Mouse (Mus musculus) testis, adult 2 months (tissue): Measurements from ENCODE around the gene Repin1. TPM values are rescaled to one million over a fixed set of nuclear protein-coding genes. Genes with fewer than 3 reads are reported as not detected.

Experiments used
- H3K27ac ChIP-seq: fragments of 200-500 bp; 2 replicates; pipeline ENCODE4 v1.5.1; 2012; ENCODE audit warnings: low read depth, low read length; ENCODE audit not compliant: control insufficient read depth, insufficient read depth
- H3K27me3 ChIP-seq: fragments of 200-500 bp; 2 replicates; pipeline ENCODE4 v1.6.1; 2012; ENCODE audit warnings: mild to moderate bottlenecking, low read length, moderate library complexity; ENCODE audit not compliant: control insufficient read depth, insufficient read depth
- H3K36me3 ChIP-seq: fragments of 200-500 bp; 2 replicates; pipeline ENCODE4 v1.6.1; 2012; ENCODE audit warnings: mild to moderate bottlenecking, low read length; ENCODE audit not compliant: control insufficient read depth, insufficient read depth
- H3K4me1 ChIP-seq: fragments of 200-500 bp; 2 replicates; pipeline ENCODE4 v1.6.1; 2012; ENCODE audit warnings: low read length; ENCODE audit not compliant: control insufficient read depth, insufficient read depth
- H3K4me3 ChIP-seq: fragments of 200-500 bp; 2 replicates; pipeline ENCODE4 v1.5.1; 2012; ENCODE audit warnings: low read depth, mild to moderate bottlenecking, low read length, moderate library complexity, mixed read lengths; ENCODE audit not compliant: control insufficient read depth
- CTCF ChIP-seq: fragments of 200-500 bp; IDR thresholded peaks from 2 replicates; pipeline ENCODE4 v1.5.1; 2012; ENCODE audit warnings: low read depth, mild to moderate bottlenecking, inconsistent platforms, low read length, moderate library complexity; ENCODE audit not compliant: control insufficient read depth, insufficient read depth, insufficient replicate concordance
- POLR2A ChIP-seq: fragments of 200-500 bp; IDR thresholded peaks from 2 replicates; pipeline ENCODE4 v1.6.1; 2012; ENCODE audit warnings: low read depth, mild to moderate bottlenecking, inconsistent platforms, low read length, moderate library complexity; ENCODE audit not compliant: control insufficient read depth
- polyA plus RNA-seq: library from polyadenylated mRNA; depleted of rRNA; stranded (reverse); fragments of >200 nt; gene quantifications from 2 replicates; pipeline ENCODE4 v1.2.3, GENCODE M21; 2012; rRNA removed

Gene Repin1
- polyA plus RNA-seq, 1 experiment, result 17.8 TPM

DNA sequence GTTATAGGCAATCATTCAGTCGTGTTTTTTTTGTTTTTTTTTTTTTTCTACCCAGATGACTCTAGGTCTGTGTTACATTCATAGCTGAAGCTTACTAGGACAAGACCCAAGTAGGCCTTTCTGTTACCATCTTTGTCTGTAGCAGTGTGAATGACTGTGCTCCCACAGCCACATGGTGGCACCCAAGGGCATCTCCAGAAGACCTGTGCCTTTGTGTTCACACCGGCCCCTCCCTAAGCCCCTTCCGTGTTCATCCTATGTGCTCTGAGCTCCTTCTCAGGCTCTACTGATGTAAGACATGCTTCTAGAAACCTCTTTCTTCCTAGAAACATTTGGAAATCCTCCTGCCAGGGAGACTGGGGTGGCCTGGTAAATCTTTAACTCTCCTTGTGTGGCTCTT lies 53.3 kb downstream of the Repin1 start, which contains the start of gene Gimap8:
Gene Gimap8 (plus strand): TSS at position 240 of the 400 bp plus-strand sequence.
- TF ChIP-seq POLR2A (no peak), CTCF (peak; percentile 19; the same call in 1 of the 2 replicates)
- Histone ChIP-seq H3K36me3 (no peaks in the 10 kb centered on the region), H3K4me1 (no peaks in the 10 kb centered on the region; the same call in 1 of the 2 replicates), H3K4me3 (no peak within 1 kb of the TSS), H3K27ac (no peak within 1 kb of the TSS), H3K27me3 (no peaks in the 10 kb centered on the region)

- Histone ChIP-seq H3K36me3 (no peaks in the 10 kb centered on the region), H3K27ac (no peak overlapping the region), H3K4me1 (no peaks in the 10 kb centered on the region; the same call in 1 of the 2 replicates), H3K4me3 (no peak overlapping the region), H3K27me3 (no peaks in the 10 kb centered on the region)
- TF ChIP-seq POLR2A (no peak), CTCF (no peak)
Measured at GRCm38 (mm10) chr6:48647611-48648010, 53.9 kb downstream of the Repin1 start.

Other genes with a start within 250 kb of the Repin1 start
- 54.8 and 60.1 TPM in 2 replicates for gene Krba1, start 198.3 kb upstream of the Repin1 start, polyA plus RNA-seq
- gene Zfp467, start 148.1 kb upstream of the Repin1 start, polyA plus RNA-seq, result 1.4 and 1.8 TPM in 2 replicates
- gene Sspo, start 145.7 kb upstream of the Repin1 start, polyA plus RNA-seq, result 1.6 and 2.1 TPM in 2 replicates
- gene Atp6v0e2, start 56.3 kb upstream of the Repin1 start, polyA plus RNA-seq, result 18.7 and 20.4 TPM in 2 replicates
- 54.3 and 54.4 TPM in 2 replicates for gene Lrrc61, start 39.1 kb upstream of the Repin1 start, polyA plus RNA-seq
- gene Rarres2, start 21.1 kb upstream of the Repin1 start, polyA plus RNA-seq, result 10.5 and 11.0 TPM in 2 replicates
- not detected in 2 replicates for gene Gm45021, start 4.3 kb upstream of the Repin1 start, polyA plus RNA-seq
- not detected in 2 replicates for gene Gm44965, start 58 bp downstream of the Repin1 start, polyA plus RNA-seq
- gene Zfp775, start 8.2 kb downstream of the Repin1 start, polyA plus RNA-seq, result 1.8 and 1.9 TPM in 2 replicates
- gene AI854703, start 32.9 kb downstream of the Repin1 start, polyA plus RNA-seq, result 0.31 TPM in 2 replicates
- 0.13 and 0.21 TPM in 2 replicates for gene Gimap8, start 53.4 kb downstream of the Repin1 start, polyA plus RNA-seq
- 0.19 TPM in 1 of 2 replicates, not detected in the other for gene Gimap9, start 82.2 kb downstream of the Repin1 start, polyA plus RNA-seq
- 0.38 and 0.53 TPM in 2 replicates for gene Gimap4, start 90.7 kb downstream of the Repin1 start, polyA plus RNA-seq
- gene Gimap6, start 114.3 kb downstream of the Repin1 start, polyA plus RNA-seq, result 0.46 and 0.57 TPM in 2 replicates
- gene Gm28053, start 124.7 kb downstream of the Repin1 start, polyA plus RNA-seq, result not detected in 2 replicates
- not detected in 2 replicates for gene Gimap7, start 124.7 kb downstream of the Repin1 start, polyA plus RNA-seq
- gene Gimap1, start 145.2 kb downstream of the Repin1 start, polyA plus RNA-seq, result 0.31 and 0.36 TPM in 2 replicates
- gene Gimap5, start 152.3 kb downstream of the Repin1 start, polyA plus RNA-seq, result 0.30 and 0.76 TPM in 2 replicates
- gene Gimap3, start 177.0 kb downstream of the Repin1 start, polyA plus RNA-seq, result 0.17 and 0.42 TPM in 2 replicates
- 18.5 and 19.1 TPM in 2 replicates for gene Tmem176a, start 247.0 kb downstream of the Repin1 start, polyA plus RNA-seq
- gene Tmem176b, start 247.6 kb downstream of the Repin1 start, polyA plus RNA-seq, result 49.0 and 49.2 TPM in 2 replicates